In the genomic region with DNA sequence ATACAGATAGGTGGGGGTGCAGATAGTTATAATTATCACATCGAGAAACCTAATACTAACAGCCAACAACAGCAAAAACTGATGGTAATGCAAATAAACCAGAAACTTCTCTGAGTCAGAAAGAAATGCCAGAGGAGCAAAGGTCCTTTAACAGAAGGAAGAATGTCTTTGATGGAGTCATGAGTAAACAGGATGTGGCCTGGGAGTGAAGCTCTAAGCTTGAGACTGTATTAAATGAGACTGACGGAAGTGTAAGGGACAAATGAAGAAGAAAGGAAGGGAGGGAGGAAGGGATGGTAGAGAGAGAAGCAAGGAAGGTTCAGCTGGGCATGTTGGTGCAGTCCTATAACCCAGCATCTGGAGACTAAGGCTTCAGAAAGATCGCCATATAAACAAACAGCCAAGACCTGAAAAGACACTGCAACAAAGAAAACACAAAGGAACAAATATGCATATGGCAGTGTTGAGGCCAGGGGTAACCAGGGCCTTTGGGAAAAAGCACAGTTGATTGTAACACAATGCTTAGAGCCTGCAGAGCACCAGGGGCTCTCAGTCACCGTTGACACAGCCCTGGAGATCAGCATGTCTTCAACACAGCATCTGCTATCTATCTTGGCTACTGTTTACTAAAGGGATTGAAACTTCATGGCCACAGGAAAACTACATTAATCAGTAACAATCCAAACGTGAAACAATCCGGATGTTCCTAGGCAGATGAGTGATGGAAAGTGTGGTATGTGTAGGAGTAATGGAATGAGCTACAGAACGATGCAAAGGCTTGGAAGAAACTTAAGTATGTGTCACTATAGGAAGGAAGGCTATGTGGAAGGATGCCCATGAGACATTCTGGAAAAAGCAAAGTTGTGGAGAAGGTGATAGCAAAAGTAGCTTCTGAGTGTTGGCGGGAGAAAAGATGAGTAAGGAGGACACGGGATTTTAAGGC, we compare ENCODE assay signal across 18 mouse cellular contexts.
A peak's percentile ranks its signal among the peaks of the same experiment; 100 is the strongest.
DNase-seq lines count a peak whose midpoint lies in the region; ATAC-seq and TF ChIP-seq lines count a peak whose summit lies in the region.
"Had no signal": no experiment of that assay in that cellular context is flagged by ENCODE, and none has a peak within 500 bp of the region (broad histone marks: within the 10 kb centered on the region; RNA-seq: fewer than 3 reads in every experiment).

No protein-coding gene starts in this region.

- H3K27me3 ChIP-seq in kidney, postnatal 0 days (ENCODE audit: insufficient read depth, low read length): no peaks in the 10 kb centered on the region
- H3K27me3 ChIP-seq in stomach, embryonic 14.5 days (ENCODE audit: control insufficient read depth, insufficient read depth, low read length): no peaks in the 10 kb centered on the region
- H3K27me3 ChIP-seq: forebrain, embryonic 13.5 days; hindbrain, embryonic 15.5 days; midbrain, embryonic 13.5 days; neural tube, embryonic 12.5 days had no signal

- 44% methylated on average over 9 of the region's 9 CpGs for WGBS in kidney, postnatal 0 days
- 38% methylated on average over 9 of the region's 9 CpGs for WGBS in stomach, embryonic 14.5 days

- H3K36me3 ChIP-seq in kidney, postnatal 0 days (ENCODE audit: insufficient read depth, low read length): no peaks in the 10 kb centered on the region
- no peaks in the 10 kb centered on the region for H3K36me3 ChIP-seq in stomach, embryonic 14.5 days (ENCODE audit: control insufficient read depth, insufficient read depth, low read length)
- H3K36me3 ChIP-seq: G1E; hindbrain, embryonic 15.5 days; limb, embryonic 10.5 days; midbrain, embryonic 13.5 days; neural tube, embryonic 12.5 days had no signal

- H3K4me3 ChIP-seq in kidney, postnatal 0 days (replicated peaks; ENCODE audit: low read depth, low read length): no peak overlapping the region
- H3K4me3 ChIP-seq in stomach, embryonic 14.5 days (ENCODE audit: low read depth, low read length): no peak overlapping the region
- H3K4me3 ChIP-seq: forebrain, embryonic 13.5 days; hindbrain, embryonic 15.5 days; limb, embryonic 10.5 days; midbrain, embryonic 13.5 days; neural tube, embryonic 12.5 days had no signal

- peak overlapping the region; percentile 61 for H3K27ac ChIP-seq in kidney, postnatal 0 days
- peak overlapping the region; percentile 35; the same call in 1 of the 2 replicates for H3K27ac ChIP-seq in stomach, embryonic 14.5 days (ENCODE audit: low read length)
- H3K27ac ChIP-seq: forebrain, embryonic 13.5 days; hindbrain, embryonic 15.5 days; limb, embryonic 10.5 days; midbrain, embryonic 13.5 days; neural tube, embryonic 12.5 days had no signal

- ATAC-seq in kidney, postnatal 0 days (replicated peaks; ENCODE audit: low FRiP score, low read depth): no peak
- ATAC-seq in stomach, embryonic 14.5 days (ENCODE audit: insufficient number of reproducible peaks, insufficient read depth, low FRiP score, low read depth): 0 out of 2 replicates have a peak, but pooled peaks have one; percentile 33
- ATAC-seq: forebrain, embryonic 13.5 days; midbrain, embryonic 13.5 days had no signal

- H3K4me2 ChIP-seq in kidney, postnatal 0 days (ENCODE audit: low read length): no peak overlapping the region
- H3K4me2 ChIP-seq in stomach, embryonic 14.5 days (replicated peaks; ENCODE audit: low read depth, low read length): no peak overlapping the region
- H3K4me2 ChIP-seq: forebrain, embryonic 13.5 days; hindbrain, embryonic 15.5 days; midbrain, embryonic 13.5 days; neural tube, embryonic 12.5 days had no signal

- H3K9me3 ChIP-seq in kidney, postnatal 0 days (replicated peaks; ENCODE audit: low read length): no peaks in the 10 kb centered on the region
- H3K9me3 ChIP-seq in stomach, embryonic 14.5 days (ENCODE audit: control insufficient read depth, low read depth, low read length): no peaks in the 10 kb centered on the region
- H3K9me3 ChIP-seq: forebrain, embryonic 13.5 days; hindbrain, embryonic 15.5 days; limb, embryonic 10.5 days; midbrain, embryonic 13.5 days; neural tube, embryonic 12.5 days had no signal

- peak; percentile 10 for DNase-seq in embryo, embryonic 9.5 days (ENCODE audit: extremely low spot score)
- DNase-seq in embryo, embryonic 11 days: no peak
- DNase-seq in kidney, postnatal 0 days (ENCODE audit: low spot score): peak; percentile 90
- DNase-seq in kidney, adult 18-20 months: no peak
- DNase-seq in brain, adult 2 months (ENCODE audit: low read depth, low spot score): peak; percentile 26
- no peak for DNase-seq in layer of hippocampus, adult 9-10 months (ENCODE audit: low spot score)
- DNase-seq in adrenal gland, postnatal 10 days: no peak
- DNase-seq: cerebellum, adult 8-10 months; gastrocnemius, postnatal 10 days; heart, postnatal 10 days; spleen, adult 18-20 months had no signal

- no peak overlapping the region for H3K9ac ChIP-seq in kidney, postnatal 0 days (ENCODE audit: low read depth, low read length)
- no peak overlapping the region for H3K9ac ChIP-seq in stomach, embryonic 14.5 days (replicated peaks; ENCODE audit: low read depth, low read length)
- H3K9ac ChIP-seq: forebrain, embryonic 13.5 days; hindbrain, embryonic 15.5 days; midbrain, embryonic 13.5 days; neural tube, embryonic 12.5 days had no signal

- no peaks in the 10 kb centered on the region for H3K4me1 ChIP-seq in kidney, postnatal 0 days (replicated peaks; ENCODE audit: insufficient read depth, low read length)
- peaks cover 7% of the 10 kb centered on the region for H3K4me1 ChIP-seq in stomach, embryonic 14.5 days (ENCODE audit: control insufficient read depth, insufficient read depth, low read length)
- H3K4me1 ChIP-seq: limb, embryonic 10.5 days; midbrain, embryonic 13.5 days; neural tube, embryonic 12.5 days had no signal

- TF ChIP-seq CTCF in kidney, postnatal 0 days (IDR thresholded peaks at IDR 0.05; ENCODE audit: low read depth): no peak

Comparison
In these comparisons a context has a peak if more than half of its experiments do, and no peak if none do; other contexts are left out.
1. DNase-seq: peak in embryo, embryonic 9.5 days (single experiment), kidney, postnatal 0 days (single experiment) and brain, adult 2 months (single experiment); none in embryo, embryonic 11 days (single experiment), kidney, adult 18-20 months (single experiment), layer of hippocampus, adult 9-10 months (single experiment) and adrenal gland, postnatal 10 days (single experiment).